Mouse (Mus musculus): ENCODE data around the gene Ntm. TPM values are rescaled to one million over a fixed set of nuclear protein-coding genes. Genes with fewer than 3 reads are reported as not detected.

Ntm gene
- polyA plus RNA-seq, 1 experiment from 2014 or later: 22.6 TPM

DNA sequence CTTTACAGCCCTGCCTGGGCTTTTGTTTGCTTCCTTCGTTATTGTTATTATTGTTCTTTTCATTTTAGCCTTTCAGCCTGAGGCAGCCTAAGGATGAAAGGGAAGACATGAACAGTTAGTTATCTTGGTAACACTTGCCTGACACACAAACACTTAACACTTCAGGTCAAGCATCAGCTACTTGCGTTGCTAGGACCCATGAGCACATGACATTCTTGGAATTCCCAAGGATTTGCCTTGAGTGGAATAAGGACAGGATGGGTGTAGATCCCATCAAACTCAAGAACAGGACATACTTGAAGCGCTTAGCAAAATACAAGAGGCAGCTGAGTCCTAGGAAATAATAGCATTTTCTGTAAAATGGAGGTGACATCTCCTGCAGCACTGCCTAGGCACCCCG, 186.4 kb downstream of the Ntm start:
- Histone ChIP-seq H3K36me3 (ENCODE audit: control insufficient read depth, insufficient read depth, low read length) (no peaks in the 10 kb centered on the region), H3K9me3 (ENCODE audit: control insufficient read depth, low read length) (no peaks in the 10 kb centered on the region), H3K4me3 (ENCODE audit: low read depth, low read length) (no peak overlapping the region), H3K4me2 (ENCODE audit: low read depth) (no peak overlapping the region), H3K27me3 (ENCODE audit: control insufficient read depth, insufficient read depth, low read length) (no peaks in the 10 kb centered on the region), H3K27ac (ENCODE audit: low read depth, low read length) (no peak overlapping the region), H3K9ac (ENCODE audit: low read length) (no peak overlapping the region), H3K4me1 (ENCODE audit: control insufficient read depth, insufficient read depth, low read length) (no peaks in the 10 kb centered on the region)
- 87% methylated on average over 4 of the region's 4 CpGs for WGBS
- DNase-seq (ENCODE audit: low spot score): no peak
- ATAC-seq (ENCODE audit: insufficient read depth, low FRiP score, low TSS enrichment): no peak

DNA sequence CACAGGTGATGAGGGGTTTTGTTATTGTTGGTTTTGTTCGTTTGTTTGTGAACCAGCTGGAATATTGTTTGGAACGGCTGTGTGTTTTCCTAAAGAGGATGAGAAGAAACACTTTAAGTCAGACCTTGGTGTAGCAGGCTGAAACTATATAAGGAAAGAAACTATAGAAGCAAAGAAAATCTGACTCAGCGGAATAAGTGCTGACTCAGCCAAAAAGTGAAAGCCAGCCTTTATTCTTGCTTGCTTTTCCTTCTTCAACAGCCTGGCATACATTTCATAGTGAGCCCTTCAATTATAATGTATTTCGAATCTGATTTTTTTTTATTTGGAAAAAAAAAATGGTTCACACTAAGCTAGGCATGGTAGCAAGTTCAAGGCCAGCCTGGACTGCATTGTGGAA, 186.9 kb downstream of the Ntm start:
- Histone ChIP-seq H3K27ac (ENCODE audit: low read depth, low read length) (no peak overlapping the region), H3K36me3 (ENCODE audit: control insufficient read depth, insufficient read depth, low read length) (no peaks in the 10 kb centered on the region), H3K9me3 (ENCODE audit: control insufficient read depth, low read length) (no peaks in the 10 kb centered on the region), H3K4me3 (ENCODE audit: low read depth, low read length) (no peak overlapping the region), H3K4me2 (ENCODE audit: low read depth) (no peak overlapping the region), H3K27me3 (ENCODE audit: control insufficient read depth, insufficient read depth, low read length) (no peaks in the 10 kb centered on the region), H3K4me1 (ENCODE audit: control insufficient read depth, insufficient read depth, low read length) (0 out of 2 replicates have a peak, but pooled peaks cover 3% of the 10 kb centered on the region), H3K9ac (ENCODE audit: low read length) (no peak overlapping the region)
- 85% methylated on average over 4 of the region's 4 CpGs for WGBS
- ATAC-seq (ENCODE audit: insufficient read depth, low FRiP score, low TSS enrichment): no peak
- DNase-seq (ENCODE audit: low spot score): no peak

DNA sequence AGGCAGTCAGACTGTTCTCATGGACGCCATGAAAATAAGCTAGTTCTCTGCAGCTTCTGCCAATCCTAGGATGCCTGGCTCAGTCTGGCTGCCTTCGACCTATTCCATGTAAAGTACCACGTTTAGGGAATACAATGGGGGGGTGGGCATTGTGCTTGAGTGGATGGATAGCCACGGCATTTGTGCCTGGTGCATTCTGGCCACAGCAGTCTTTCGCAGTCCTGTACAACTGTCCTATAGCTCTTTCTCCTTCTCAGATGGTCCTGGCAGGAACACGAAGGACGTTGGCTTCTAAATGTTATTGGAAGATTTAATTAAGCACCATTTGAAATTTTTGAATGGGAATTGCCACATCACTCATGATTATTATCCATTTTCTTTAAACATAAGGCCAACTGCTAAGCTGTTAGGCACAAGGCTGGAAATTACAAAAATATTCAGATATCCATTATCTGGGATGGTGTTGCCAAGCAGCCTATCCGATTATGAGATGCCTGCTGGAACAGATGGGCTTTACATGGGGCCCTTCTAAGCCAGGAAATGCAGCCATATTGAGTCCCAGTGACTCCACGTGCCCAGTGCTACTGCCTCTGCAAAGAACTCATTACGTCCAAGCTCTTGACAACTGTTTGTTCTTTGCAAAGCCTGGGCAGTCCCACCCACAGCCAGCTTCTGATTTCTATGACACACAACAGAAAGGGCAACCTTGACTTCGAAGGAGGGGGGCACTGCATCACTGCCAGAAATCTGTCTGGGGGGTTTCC, 190.1 kb downstream of the Ntm start:
- H3K27ac ChIP-seq (ENCODE audit: low read depth, low read length): no peak overlapping the region
- no peak overlapping the region for H3K4me3 ChIP-seq (ENCODE audit: low read depth, low read length)
- no peak for DNase-seq (ENCODE audit: low spot score)
- no peak for ATAC-seq (ENCODE audit: insufficient read depth, low FRiP score, low TSS enrichment)
- no peaks in the 10 kb centered on the region for H3K27me3 ChIP-seq (ENCODE audit: control insufficient read depth, insufficient read depth, low read length)
- no peak overlapping the region for H3K9ac ChIP-seq (ENCODE audit: low read length)
- H3K36me3 ChIP-seq (ENCODE audit: control insufficient read depth, insufficient read depth, low read length): no peaks in the 10 kb centered on the region
- H3K9me3 ChIP-seq (ENCODE audit: control insufficient read depth, low read length): no peaks in the 10 kb centered on the region
- H3K4me2 ChIP-seq (ENCODE audit: low read depth): no peak overlapping the region
- 0 out of 2 replicates have a peak, but pooled peaks cover 3% of the 10 kb centered on the region for H3K4me1 ChIP-seq (ENCODE audit: control insufficient read depth, insufficient read depth, low read length)
- 79% methylated on average over 11 of the region's 11 CpGs for WGBS

DNA sequence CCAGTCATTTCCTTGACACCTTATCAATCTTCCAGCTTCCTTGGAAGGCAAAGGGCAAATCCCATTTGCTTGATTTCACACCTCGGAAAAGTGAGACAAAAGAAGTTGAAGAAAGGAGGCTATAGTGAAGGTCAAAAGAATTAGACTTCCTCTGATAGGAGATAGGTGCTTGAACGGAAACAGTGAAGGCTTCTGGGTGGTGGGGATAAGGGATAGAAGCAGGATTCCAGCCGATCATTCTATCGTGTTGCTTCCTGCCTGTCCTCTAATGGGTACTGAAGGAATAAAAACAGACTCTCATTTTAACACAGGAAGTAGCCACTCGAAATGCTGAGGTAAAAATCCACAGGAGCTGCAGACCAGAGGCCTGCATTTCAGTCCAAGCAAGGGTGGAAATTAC, 191.1 kb downstream of the Ntm start:
- no peak overlapping the region for H3K27ac ChIP-seq (ENCODE audit: low read depth, low read length)
- DNase-seq (ENCODE audit: low spot score) (no peak), ATAC-seq (ENCODE audit: insufficient read depth, low FRiP score, low TSS enrichment) (no peak)
- no peaks in the 10 kb centered on the region for H3K36me3 ChIP-seq (ENCODE audit: control insufficient read depth, insufficient read depth, low read length)
- 34% methylated on average over 5 of the region's 5 CpGs for WGBS
- H3K27me3 ChIP-seq (ENCODE audit: control insufficient read depth, insufficient read depth, low read length): no peaks in the 10 kb centered on the region
- H3K9me3 ChIP-seq (ENCODE audit: control insufficient read depth, low read length): no peaks in the 10 kb centered on the region
- H3K4me2 ChIP-seq (ENCODE audit: low read depth): no peak overlapping the region
- no peak overlapping the region for H3K9ac ChIP-seq (ENCODE audit: low read length)
- H3K4me3 ChIP-seq (ENCODE audit: low read depth, low read length): no peak overlapping the region
- H3K4me1 ChIP-seq (ENCODE audit: control insufficient read depth, insufficient read depth, low read length): 0 out of 2 replicates have a peak, but pooled peaks cover 3% of the 10 kb centered on the region

DNA sequence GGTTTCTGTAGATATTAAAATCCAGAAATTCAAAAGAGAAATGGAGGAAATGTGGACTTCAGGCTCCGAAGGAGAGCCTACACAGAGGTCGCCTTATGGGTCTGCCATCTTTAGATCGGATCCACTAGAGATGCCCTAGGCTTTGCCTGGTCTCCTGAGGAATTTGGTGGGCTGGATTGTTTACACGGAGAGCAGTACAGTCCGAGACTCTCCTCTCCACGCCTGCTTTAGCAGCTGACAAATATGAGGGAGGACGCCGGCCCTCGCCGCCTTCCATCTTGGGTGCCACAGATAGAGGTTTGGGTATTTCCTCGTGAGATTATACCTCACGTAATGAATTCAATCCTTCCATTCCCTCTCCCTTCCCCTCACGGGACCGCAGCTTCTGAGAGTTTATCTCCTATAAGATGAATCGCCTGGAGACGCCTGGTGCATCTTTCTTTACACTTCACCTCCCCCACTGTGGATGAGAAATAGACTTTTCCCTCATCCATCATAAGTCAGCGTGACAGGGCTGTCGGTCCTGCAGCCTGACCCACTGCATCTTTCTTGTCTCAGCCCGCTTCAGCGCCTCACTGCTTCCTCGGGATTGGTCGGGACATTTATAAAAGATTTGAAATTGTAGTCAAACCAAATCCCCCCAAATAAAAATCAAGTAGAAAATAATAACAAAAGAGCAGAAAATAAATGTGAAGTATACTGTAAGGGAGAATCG, 191.7 kb downstream of the Ntm start:
- Histone ChIP-seq H3K27ac (ENCODE audit: low read depth, low read length) (no peak overlapping the region), H3K27me3 (ENCODE audit: control insufficient read depth, insufficient read depth, low read length) (no peaks in the 10 kb centered on the region), H3K4me1 (ENCODE audit: control insufficient read depth, insufficient read depth, low read length) (0 out of 2 replicates have a peak, but pooled peaks cover 3% of the 10 kb centered on the region), H3K9me3 (ENCODE audit: control insufficient read depth, low read length) (no peaks in the 10 kb centered on the region), H3K36me3 (ENCODE audit: control insufficient read depth, insufficient read depth, low read length) (no peaks in the 10 kb centered on the region), H3K9ac (ENCODE audit: low read length) (no peak overlapping the region), H3K4me2 (ENCODE audit: low read depth) (no peak overlapping the region), H3K4me3 (ENCODE audit: low read depth, low read length) (no peak overlapping the region)
- ATAC-seq (ENCODE audit: insufficient read depth, low FRiP score, low TSS enrichment) (no peak), DNase-seq (ENCODE audit: low spot score) (peak; percentile 30)
- WGBS: 74% methylated on average over 23 of the region's 23 CpGs

DNA sequence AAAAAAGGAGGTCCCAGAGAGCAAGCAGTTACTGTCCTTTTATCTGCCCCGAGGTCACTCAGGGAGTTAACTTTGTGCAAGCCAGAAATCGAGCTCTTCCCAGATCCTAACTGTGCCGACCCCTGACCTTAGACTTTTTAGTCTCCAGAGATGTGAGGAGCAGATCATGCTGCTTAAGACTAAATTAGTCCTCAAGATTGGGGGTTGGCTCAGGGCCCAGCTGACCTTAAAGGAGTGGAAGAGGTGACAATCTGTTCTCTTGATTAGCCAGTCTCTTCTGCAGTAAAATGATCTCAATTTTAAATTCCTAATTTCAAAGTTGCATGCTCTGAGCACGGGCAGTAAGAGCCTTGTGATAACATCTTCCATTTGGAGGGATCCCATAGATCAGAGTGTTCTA, 193.6 kb downstream of the Ntm start:
- Histone ChIP-seq H3K9me3 (ENCODE audit: control insufficient read depth, low read length) (no peaks in the 10 kb centered on the region), H3K4me1 (ENCODE audit: control insufficient read depth, insufficient read depth, low read length) (0 out of 2 replicates have a peak, but pooled peaks cover 3% of the 10 kb centered on the region), H3K36me3 (ENCODE audit: control insufficient read depth, insufficient read depth, low read length) (no peaks in the 10 kb centered on the region), H3K4me3 (ENCODE audit: low read depth, low read length) (no peak overlapping the region), H3K9ac (ENCODE audit: low read length) (no peak overlapping the region), H3K27me3 (ENCODE audit: control insufficient read depth, insufficient read depth, low read length) (no peaks in the 10 kb centered on the region), H3K4me2 (ENCODE audit: low read depth) (no peak overlapping the region), H3K27ac (ENCODE audit: low read depth, low read length) (no peak overlapping the region)
- WGBS: 54% methylated on average over 4 of the region's 4 CpGs
- ATAC-seq (ENCODE audit: insufficient read depth, low FRiP score, low TSS enrichment) (no peak), DNase-seq (ENCODE audit: low spot score) (no peak)

DNA sequence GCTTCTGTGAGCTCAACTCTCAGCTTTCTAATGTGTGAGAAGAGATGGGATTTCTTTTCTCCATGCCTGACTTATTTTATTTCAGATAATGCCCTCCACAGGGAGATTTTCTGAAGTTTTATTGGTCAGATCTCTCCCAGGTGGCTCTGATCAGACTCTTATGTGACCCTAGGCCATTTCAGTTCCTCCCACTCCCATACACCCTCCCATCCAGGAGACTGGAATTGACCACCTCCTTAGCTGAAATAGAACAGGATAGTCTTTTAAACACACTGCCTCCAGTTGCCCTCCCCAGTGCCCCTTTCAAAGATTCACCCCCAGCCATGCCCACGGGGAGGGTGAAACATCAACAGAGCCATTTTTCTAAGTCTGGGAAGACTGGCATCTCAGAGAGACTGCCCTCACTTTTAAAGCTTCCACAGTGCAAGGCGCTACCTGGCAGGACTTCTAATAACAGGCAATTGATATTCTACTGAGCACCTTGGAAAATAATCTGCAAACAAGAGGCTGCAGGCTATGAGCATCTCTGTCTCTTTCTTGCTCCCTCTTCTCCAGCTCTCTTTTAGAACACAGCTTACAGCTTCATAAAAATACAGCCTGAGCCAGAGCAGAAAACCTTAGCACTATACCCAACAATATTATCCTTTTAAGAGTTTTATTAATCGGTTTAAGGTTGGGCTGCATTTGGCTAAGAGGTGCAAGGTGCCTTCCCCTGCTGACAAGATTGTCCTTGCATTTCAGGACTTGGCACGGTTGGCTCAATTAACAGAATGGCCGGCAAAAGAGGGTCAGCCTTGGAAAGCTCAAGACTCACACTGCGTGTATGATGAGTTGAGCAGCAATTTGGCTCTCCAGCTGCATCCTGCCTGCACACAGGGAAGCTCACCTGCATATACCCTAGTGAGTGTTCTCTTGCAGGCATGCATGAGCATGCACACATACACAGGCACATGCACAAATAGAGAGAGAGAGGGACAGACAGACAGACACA, 196.7 kb downstream of the Ntm start:
- Histone ChIP-seq H3K36me3 (ENCODE audit: control insufficient read depth, insufficient read depth, low read length) (no peaks in the 10 kb centered on the region), H3K27ac (ENCODE audit: low read depth, low read length) (no peak overlapping the region), H3K9me3 (ENCODE audit: control insufficient read depth, low read length) (no peaks in the 10 kb centered on the region), H3K4me2 (ENCODE audit: low read depth) (no peak overlapping the region), H3K27me3 (ENCODE audit: control insufficient read depth, insufficient read depth, low read length) (no peaks in the 10 kb centered on the region), H3K9ac (ENCODE audit: low read length) (no peak overlapping the region), H3K4me3 (ENCODE audit: low read depth, low read length) (no peak overlapping the region), H3K4me1 (ENCODE audit: control insufficient read depth, insufficient read depth, low read length) (0 out of 2 replicates have a peak, but pooled peaks cover 1% of the 10 kb centered on the region)
- WGBS: 74% methylated on average over 6 of the region's 6 CpGs
- ATAC-seq (ENCODE audit: insufficient read depth, low FRiP score, low TSS enrichment) (no peak), DNase-seq (ENCODE audit: low spot score) (no peak)

DNA sequence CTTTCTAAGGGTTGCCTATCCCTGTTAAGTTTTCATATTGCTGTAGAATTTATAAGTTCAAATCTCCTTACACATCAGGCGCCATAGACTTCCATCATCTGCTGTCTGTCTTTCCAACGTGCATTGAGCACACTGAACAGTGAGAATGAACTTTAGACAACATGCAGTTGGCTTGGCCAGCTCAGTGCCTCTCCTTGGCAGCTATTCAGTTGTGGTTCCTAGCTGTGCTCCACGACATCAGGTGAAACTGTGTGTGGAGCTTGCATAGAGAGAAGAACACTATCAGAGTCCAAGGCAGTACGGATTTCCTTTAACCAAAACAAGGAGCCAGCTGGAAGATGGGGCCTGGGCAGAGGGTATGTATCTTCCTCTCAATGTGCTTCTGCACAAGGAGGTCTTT, 199.6 kb downstream of the Ntm start:
- Histone ChIP-seq H3K27me3 (ENCODE audit: control insufficient read depth, insufficient read depth, low read length) (no peaks in the 10 kb centered on the region), H3K4me3 (ENCODE audit: low read depth, low read length) (no peak overlapping the region), H3K9me3 (ENCODE audit: control insufficient read depth, low read length) (no peaks in the 10 kb centered on the region), H3K36me3 (ENCODE audit: control insufficient read depth, insufficient read depth, low read length) (no peaks in the 10 kb centered on the region), H3K4me2 (ENCODE audit: low read depth) (no peak overlapping the region), H3K4me1 (ENCODE audit: control insufficient read depth, insufficient read depth, low read length) (no peaks in the 10 kb centered on the region), H3K9ac (ENCODE audit: low read length) (no peak overlapping the region), H3K27ac (ENCODE audit: low read depth, low read length) (no peak overlapping the region)
- DNase-seq (ENCODE audit: low spot score): no peak
- WGBS: 86% methylated on average over 4 of the region's 4 CpGs
- ATAC-seq (ENCODE audit: insufficient read depth, low FRiP score, low TSS enrichment): no peak
